Mouse (Mus musculus): Measurements from ENCODE around the gene Tas2r130. TPM values are rescaled to one million over a fixed set of nuclear protein-coding genes. Genes with fewer than 3 reads are reported as not detected.
"Not testable (repeated sequence)": the region's sequence is repeated elsewhere in the genome, so short reads cannot be mapped to it uniquely, and the experiment has no call there.

The Tas2r130 gene
- polyA plus RNA-seq (2014; fragmentation: Nextera tagmentation; extraction: Ambion mirVana): not detected in 2 replicates

- WGBS: 79% methylated on average over 3 of the region's 3 CpGs
- H3K36me3 ChIP-seq (ENCODE audit: control insufficient read depth, insufficient read depth, low read length): no peaks in the 10 kb centered on the region
- no peaks in the 10 kb centered on the region for H3K9me3 ChIP-seq (ENCODE audit: control insufficient read depth, low read depth, low read length)
- no peak within 1 kb of the TSS for H3K9ac ChIP-seq (replicated peaks; ENCODE audit: low read depth, low read length)
- H3K27me3 ChIP-seq (ENCODE audit: control insufficient read depth, insufficient read depth, low read length): no peaks in the 10 kb centered on the region
- H3K4me2 ChIP-seq (replicated peaks; ENCODE audit: low read depth, low read length): no peak within 1 kb of the TSS
- H3K4me1 ChIP-seq (ENCODE audit: control insufficient read depth, insufficient read depth, low read length): no peaks in the 10 kb centered on the region
- H3K27ac ChIP-seq (ENCODE audit: low read length): no peak within 1 kb of the TSS
- no peak for ATAC-seq (ENCODE audit: insufficient number of reproducible peaks, insufficient read depth, low FRiP score, low read depth)
- H3K4me3 ChIP-seq (ENCODE audit: low read depth, low read length): no peak within 1 kb of the TSS
Measured at GRCm38 (mm10) chr6:131630812-131631211, at the start of gene Tas2r130. Tas2r130 (minus strand) TSS chr6:131630912.

GRCm38 (mm10) chr6:131678786-131679185, 48.1 kb upstream of the Tas2r130 start, which contains the start of gene Tas2r106:
Tas2r106 (minus strand) TSS chr6:131678886.
- 70% methylated on average over 3 of the region's 3 CpGs for WGBS
- Histone ChIP-seq H3K36me3 (ENCODE audit: control insufficient read depth, insufficient read depth, low read length) (no peaks in the 10 kb centered on the region), H3K4me1 (ENCODE audit: control insufficient read depth, insufficient read depth, low read length) (no peaks in the 10 kb centered on the region), H3K9me3 (ENCODE audit: control insufficient read depth, low read depth, low read length) (no peaks in the 10 kb centered on the region), H3K27me3 (ENCODE audit: control insufficient read depth, insufficient read depth, low read length) (no peaks in the 10 kb centered on the region), H3K4me2 (replicated peaks; ENCODE audit: low read depth, low read length) (no peak within 1 kb of the TSS), H3K9ac (replicated peaks; ENCODE audit: low read depth, low read length) (no peak within 1 kb of the TSS), H3K27ac (ENCODE audit: low read length) (no peak within 1 kb of the TSS), H3K4me3 (ENCODE audit: low read depth, low read length) (no peak within 1 kb of the TSS)
- no peak for ATAC-seq (ENCODE audit: insufficient number of reproducible peaks, insufficient read depth, low FRiP score, low read depth)

GRCm38 (mm10) chr6:131660049-131660448, 29.3 kb upstream of the Tas2r130 start, which contains the start of gene Tas2r107:
Tas2r107 (minus strand) TSS chr6:131660149.
- Histone ChIP-seq H3K9ac (replicated peaks; ENCODE audit: low read depth, low read length) (no peak within 1 kb of the TSS), H3K4me2 (replicated peaks; ENCODE audit: low read depth, low read length) (no peak within 1 kb of the TSS), H3K4me1 (ENCODE audit: control insufficient read depth, insufficient read depth, low read length) (no peaks in the 10 kb centered on the region), H3K27ac (ENCODE audit: low read length) (no peak within 1 kb of the TSS), H3K4me3 (ENCODE audit: low read depth, low read length) (no peak within 1 kb of the TSS), H3K27me3 (ENCODE audit: control insufficient read depth, insufficient read depth, low read length) (no peaks in the 10 kb centered on the region), H3K9me3 (ENCODE audit: control insufficient read depth, low read depth, low read length) (no peaks in the 10 kb centered on the region), H3K36me3 (ENCODE audit: control insufficient read depth, insufficient read depth, low read length) (no peaks in the 10 kb centered on the region)
- no peak for ATAC-seq (ENCODE audit: insufficient number of reproducible peaks, insufficient read depth, low FRiP score, low read depth)

- not testable (repeated sequence) for ATAC-seq (ENCODE audit: insufficient number of reproducible peaks, insufficient read depth, low FRiP score, low read depth); H3K27me3 ChIP-seq (ENCODE audit: control insufficient read depth, insufficient read depth, low read length)
- WGBS: 84% methylated on average over 1 of the region's 1 CpGs
Measured at GRCm38 (mm10) chr6:131609956-131610355, 20.8 kb downstream of the Tas2r130 start.

GRCm38 (mm10) chr6:131604821-131605220, 25.9 kb downstream of the Tas2r130 start:
- no peak overlapping the region for H3K9ac ChIP-seq (replicated peaks; ENCODE audit: low read depth, low read length)
- WGBS: 89% methylated on average over 4 of the region's 4 CpGs
- no peak overlapping the region for H3K4me2 ChIP-seq (replicated peaks; ENCODE audit: low read depth, low read length)
- no peaks in the 10 kb centered on the region for H3K27me3 ChIP-seq (ENCODE audit: control insufficient read depth, insufficient read depth, low read length)
- H3K4me1 ChIP-seq (ENCODE audit: control insufficient read depth, insufficient read depth, low read length): no peaks in the 10 kb centered on the region
- no peak for ATAC-seq (ENCODE audit: insufficient number of reproducible peaks, insufficient read depth, low FRiP score, low read depth)
- H3K4me3 ChIP-seq (ENCODE audit: low read depth, low read length): no peak overlapping the region
- no peaks in the 10 kb centered on the region for H3K36me3 ChIP-seq (ENCODE audit: control insufficient read depth, insufficient read depth, low read length)
- no peaks in the 10 kb centered on the region for H3K9me3 ChIP-seq (ENCODE audit: control insufficient read depth, low read depth, low read length)
- no peak overlapping the region for H3K27ac ChIP-seq (ENCODE audit: low read length)

More at GRCm38 (mm10) chr6:131609956-131610355, 20.8 kb downstream of the Tas2r130 start:
- H3K4me3 ChIP-seq (ENCODE audit: low read depth, low read length); H3K36me3 ChIP-seq (ENCODE audit: control insufficient read depth, insufficient read depth, low read length); H3K9me3 ChIP-seq (ENCODE audit: control insufficient read depth, low read depth, low read length); H3K4me2 ChIP-seq (replicated peaks; ENCODE audit: low read depth, low read length); H3K4me1 ChIP-seq (ENCODE audit: control insufficient read depth, insufficient read depth, low read length); H3K9ac ChIP-seq (replicated peaks; ENCODE audit: low read depth, low read length); H3K27ac ChIP-seq (ENCODE audit: low read length): not testable (repeated sequence)

Other genes starting within 250 kb of the Tas2r130 start
- gene Ybx3, start 242.4 kb downstream of the Tas2r130 start, polyA plus RNA-seq (2014; fragmentation: Nextera tagmentation; extraction: Ambion mirVana): 50.3 and 53.1 TPM in 2 replicates
- not detected in 2 replicates for gene 5430401F13Rik, start 144.5 kb downstream of the Tas2r130 start, polyA plus RNA-seq (2014; fragmentation: Nextera tagmentation; extraction: Ambion mirVana)
- not detected in 2 replicates for gene Gm6619, start 144.5 kb downstream of the Tas2r130 start, polyA plus RNA-seq (2014; fragmentation: Nextera tagmentation; extraction: Ambion mirVana)
- not detected in 2 replicates for gene Tas2r107, start 29.2 kb upstream of the Tas2r130 start, polyA plus RNA-seq (2014; fragmentation: Nextera tagmentation; extraction: Ambion mirVana)
- not detected in 2 replicates for gene Tas2r106, start 48.0 kb upstream of the Tas2r130 start, polyA plus RNA-seq (2014; fragmentation: Nextera tagmentation; extraction: Ambion mirVana)
- not detected in 2 replicates for gene Tas2r104, start 54.8 kb upstream of the Tas2r130 start, polyA plus RNA-seq (2014; fragmentation: Nextera tagmentation; extraction: Ambion mirVana)
- not detected in 2 replicates for gene Tas2r105, start 56.6 kb upstream of the Tas2r130 start, polyA plus RNA-seq (2014; fragmentation: Nextera tagmentation; extraction: Ambion mirVana)
- gene Tas2r114, start 59.2 kb upstream of the Tas2r130 start, polyA plus RNA-seq (2014; fragmentation: Nextera tagmentation; extraction: Ambion mirVana): not detected in 2 replicates